Mouse (Mus musculus): ENCODE results near the gene Zfp42. TPM values are rescaled to one million over a fixed set of nuclear protein-coding genes. Genes with fewer than 3 reads are reported as not detected.

The Zfp42 gene
- polyA plus RNA-seq, 1 experiment from 2014 or later, result not detected

DNA sequence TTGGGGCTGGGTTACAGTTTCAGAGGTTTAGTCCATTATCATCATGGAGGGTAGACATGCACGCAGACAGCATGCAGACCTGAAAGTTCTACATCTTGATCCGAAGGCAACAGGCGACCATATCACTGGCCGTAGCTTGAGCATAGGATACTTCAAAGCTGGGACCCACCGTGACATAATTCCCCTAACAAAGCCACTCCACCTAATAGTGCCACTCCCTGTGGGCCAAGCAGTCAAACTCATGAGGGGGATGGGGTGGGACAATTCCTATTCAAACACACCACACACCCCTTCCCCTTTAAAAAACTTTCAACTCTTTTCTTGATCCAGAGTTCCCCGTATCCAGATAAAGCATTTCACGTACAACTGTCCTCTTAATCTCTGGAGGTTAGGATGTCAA is 23.5 kb downstream of the Zfp42 start:
- TF ChIP-seq CTCF (IDR thresholded peaks at IDR 0.05; ENCODE audit: low read depth), result no peak
- no peaks in the 10 kb centered on the region for H3K36me3 ChIP-seq (ENCODE audit: control insufficient read depth, insufficient read depth)
- no peaks in the 10 kb centered on the region for H3K4me1 ChIP-seq (replicated peaks; ENCODE audit: control insufficient read depth, insufficient read depth, low read length)
- ATAC-seq, result no peak
- H3K4me2 ChIP-seq (replicated peaks; ENCODE audit: low read depth), result no peak overlapping the region
- no peaks in the 10 kb centered on the region for H3K27me3 ChIP-seq (replicated peaks; ENCODE audit: control insufficient read depth, insufficient read depth, low read length)
- WGBS, result 93% methylated on average over 7 of the region's 7 CpGs
- no peak overlapping the region for H3K27ac ChIP-seq (ENCODE audit: low read depth, low read length)
- no peak overlapping the region for H3K9ac ChIP-seq (ENCODE audit: low read depth, low read length)
- H3K4me3 ChIP-seq (ENCODE audit: low read depth, low read length), result no peak overlapping the region
- H3K9me3 ChIP-seq (ENCODE audit: control insufficient read depth), result no peaks in the 10 kb centered on the region

DNA sequence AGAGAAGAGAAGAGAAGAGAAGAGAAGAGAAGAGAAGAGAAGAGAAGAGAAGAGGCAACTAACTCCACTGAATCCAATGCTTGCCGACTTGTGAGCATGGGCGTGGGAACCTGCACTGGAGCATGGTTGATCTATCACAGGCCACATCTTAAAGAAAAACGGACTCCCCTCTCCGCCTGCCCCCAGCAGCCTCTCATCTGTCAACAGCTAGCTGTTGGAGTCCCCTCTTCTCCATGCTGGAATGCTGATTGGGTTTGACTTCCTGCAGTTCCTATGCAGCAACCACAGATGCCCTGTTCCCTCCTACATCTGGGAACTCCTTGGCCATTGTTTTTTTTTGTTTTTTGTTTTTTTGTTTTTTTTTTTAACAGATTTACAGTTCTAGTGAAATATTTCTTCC is 28.4 kb downstream of the Zfp42 start:
- H3K9ac ChIP-seq (ENCODE audit: low read depth, low read length), result no peak overlapping the region
- no peak for ATAC-seq
- no peaks in the 10 kb centered on the region for H3K4me1 ChIP-seq (replicated peaks; ENCODE audit: control insufficient read depth, insufficient read depth, low read length)
- H3K36me3 ChIP-seq (ENCODE audit: control insufficient read depth, insufficient read depth), result no peaks in the 10 kb centered on the region
- no peak overlapping the region for H3K27ac ChIP-seq (ENCODE audit: low read depth, low read length)
- WGBS, result 64% methylated on average over 4 of the region's 4 CpGs
- H3K4me3 ChIP-seq (ENCODE audit: low read depth, low read length), result no peak overlapping the region
- H3K4me2 ChIP-seq (replicated peaks; ENCODE audit: low read depth), result no peak overlapping the region
- H3K9me3 ChIP-seq (ENCODE audit: control insufficient read depth), result no peaks in the 10 kb centered on the region
- no peaks in the 10 kb centered on the region for H3K27me3 ChIP-seq (replicated peaks; ENCODE audit: control insufficient read depth, insufficient read depth, low read length)
- TF ChIP-seq CTCF (IDR thresholded peaks at IDR 0.05; ENCODE audit: low read depth), result no peak

DNA sequence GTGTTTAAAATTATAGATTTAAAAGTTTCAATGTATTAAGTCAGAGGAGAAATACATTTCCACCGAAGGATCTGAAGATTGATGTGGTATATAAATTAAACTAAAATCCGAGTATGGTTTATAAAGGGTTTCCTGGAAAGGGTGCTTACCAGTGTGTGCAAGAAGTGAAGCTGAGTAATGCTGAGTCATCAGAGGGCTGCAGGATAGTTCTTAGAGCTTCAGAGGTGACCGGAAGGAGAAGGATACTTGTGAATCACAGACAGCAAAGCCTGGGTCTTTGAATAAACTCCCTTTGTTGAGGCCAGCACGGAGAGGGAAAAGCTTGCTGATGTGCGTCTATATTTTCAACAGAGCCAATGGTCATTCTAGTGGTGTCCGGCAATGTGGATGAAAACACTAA is 45.8 kb downstream of the Zfp42 start:
- ATAC-seq, result no peak
- WGBS, result 85% methylated on average over 6 of the region's 6 CpGs
- Histone ChIP-seq H3K4me1 (replicated peaks; ENCODE audit: control insufficient read depth, insufficient read depth, low read length) (no peaks in the 10 kb centered on the region), H3K4me2 (replicated peaks; ENCODE audit: low read depth) (no peak overlapping the region), H3K27me3 (replicated peaks; ENCODE audit: control insufficient read depth, insufficient read depth, low read length) (no peaks in the 10 kb centered on the region), H3K27ac (ENCODE audit: low read depth, low read length) (no peak overlapping the region), H3K9ac (ENCODE audit: low read depth, low read length) (no peak overlapping the region), H3K36me3 (ENCODE audit: control insufficient read depth, insufficient read depth) (no peaks in the 10 kb centered on the region), H3K9me3 (ENCODE audit: control insufficient read depth) (no peaks in the 10 kb centered on the region), H3K4me3 (ENCODE audit: low read depth, low read length) (no peak overlapping the region)
- TF ChIP-seq CTCF (IDR thresholded peaks at IDR 0.05; ENCODE audit: low read depth), result no peak

DNA sequence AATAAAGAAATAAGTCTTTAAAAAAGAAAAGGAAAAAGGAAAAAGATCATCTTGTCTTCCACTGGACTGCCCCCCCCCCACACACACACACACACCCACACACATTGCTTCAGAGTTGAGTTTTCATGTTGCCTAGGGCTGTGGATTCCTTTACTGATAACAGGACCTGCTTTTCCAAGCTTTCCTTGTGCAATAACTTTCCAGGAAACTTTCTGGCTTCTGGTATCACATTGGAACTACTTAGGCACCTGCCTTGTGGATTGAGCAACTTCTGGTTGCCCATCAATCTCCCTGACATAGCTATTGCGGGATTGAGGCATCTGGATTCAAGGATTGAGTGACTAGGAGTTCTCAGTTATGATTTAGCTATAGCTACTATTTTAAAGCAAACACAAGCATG is 48.9 kb downstream of the Zfp42 start:
- no peak overlapping the region for H3K9ac ChIP-seq (ENCODE audit: low read depth, low read length)
- H3K4me1 ChIP-seq (replicated peaks; ENCODE audit: control insufficient read depth, insufficient read depth, low read length), result no peaks in the 10 kb centered on the region
- no peak for TF ChIP-seq CTCF (IDR thresholded peaks at IDR 0.05; ENCODE audit: low read depth)
- 85% methylated on average over 1 of the region's 1 CpGs for WGBS
- no peak overlapping the region for H3K4me3 ChIP-seq (ENCODE audit: low read depth, low read length)
- H3K27ac ChIP-seq (ENCODE audit: low read depth, low read length), result no peak overlapping the region
- ATAC-seq, result no peak
- H3K4me2 ChIP-seq (replicated peaks; ENCODE audit: low read depth), result no peak overlapping the region
- no peaks in the 10 kb centered on the region for H3K36me3 ChIP-seq (ENCODE audit: control insufficient read depth, insufficient read depth)
- no peaks in the 10 kb centered on the region for H3K27me3 ChIP-seq (replicated peaks; ENCODE audit: control insufficient read depth, insufficient read depth, low read length)
- H3K9me3 ChIP-seq (ENCODE audit: control insufficient read depth), result no peaks in the 10 kb centered on the region

DNA sequence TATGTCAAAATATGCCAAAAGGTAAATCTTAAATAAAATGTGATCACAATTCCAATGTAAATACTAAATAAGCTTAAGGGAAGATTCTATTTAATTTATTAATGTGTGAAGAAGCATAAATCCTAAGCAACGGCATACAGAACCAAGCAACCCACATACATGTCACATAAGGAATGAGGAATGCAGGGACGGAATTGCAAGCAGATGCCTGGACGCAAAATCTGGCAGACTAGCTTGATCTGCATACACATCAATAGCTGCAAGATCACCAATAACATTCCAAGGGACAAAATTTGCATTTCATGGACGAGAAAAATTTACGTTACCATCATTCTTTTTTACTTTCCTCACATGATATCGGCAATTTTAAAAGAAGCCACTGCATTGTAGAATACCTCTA is 51.1 kb downstream of the Zfp42 start:
- Histone ChIP-seq H3K27me3 (replicated peaks; ENCODE audit: control insufficient read depth, insufficient read depth, low read length) (no peaks in the 10 kb centered on the region), H3K4me2 (replicated peaks; ENCODE audit: low read depth) (no peak overlapping the region), H3K9ac (ENCODE audit: low read depth, low read length) (no peak overlapping the region), H3K9me3 (ENCODE audit: control insufficient read depth) (no peaks in the 10 kb centered on the region), H3K4me3 (ENCODE audit: low read depth, low read length) (no peak overlapping the region), H3K4me1 (replicated peaks; ENCODE audit: control insufficient read depth, insufficient read depth, low read length) (no peaks in the 10 kb centered on the region), H3K27ac (ENCODE audit: low read depth, low read length) (no peak overlapping the region), H3K36me3 (ENCODE audit: control insufficient read depth, insufficient read depth) (no peaks in the 10 kb centered on the region)
- no peak for ATAC-seq
- no peak for TF ChIP-seq CTCF (IDR thresholded peaks at IDR 0.05; ENCODE audit: low read depth)
- 83% methylated on average over 6 of the region's 6 CpGs for WGBS

DNA sequence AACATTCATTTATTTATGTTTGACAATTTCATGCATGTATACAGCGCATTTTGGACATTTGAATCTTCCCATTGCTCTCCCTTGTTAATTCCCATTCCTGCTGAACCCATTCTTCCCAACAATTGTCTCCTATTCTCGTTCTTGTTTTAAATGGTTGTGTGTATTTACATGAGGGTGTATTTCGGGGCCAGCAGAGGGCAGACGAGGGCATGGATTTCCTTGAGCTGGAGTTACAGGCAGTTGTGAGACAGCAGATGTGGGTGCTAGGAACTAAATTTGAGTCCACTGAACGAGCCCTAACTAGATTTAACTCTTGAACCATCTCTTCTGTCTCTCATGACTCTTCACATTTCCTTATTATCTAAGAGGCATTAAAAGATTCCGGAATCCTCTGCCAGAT is 55.1 kb downstream of the Zfp42 start:
- ATAC-seq, result no peak
- Histone ChIP-seq H3K27me3 (replicated peaks; ENCODE audit: control insufficient read depth, insufficient read depth, low read length) (no peaks in the 10 kb centered on the region), H3K9me3 (ENCODE audit: control insufficient read depth) (no peaks in the 10 kb centered on the region), H3K36me3 (ENCODE audit: control insufficient read depth, insufficient read depth) (no peaks in the 10 kb centered on the region), H3K4me1 (replicated peaks; ENCODE audit: control insufficient read depth, insufficient read depth, low read length) (no peaks in the 10 kb centered on the region), H3K4me2 (replicated peaks; ENCODE audit: low read depth) (no peak overlapping the region), H3K27ac (ENCODE audit: low read depth, low read length) (no peak overlapping the region), H3K4me3 (ENCODE audit: low read depth, low read length) (no peak overlapping the region), H3K9ac (ENCODE audit: low read depth, low read length) (no peak overlapping the region)
- TF ChIP-seq CTCF (IDR thresholded peaks at IDR 0.05; ENCODE audit: low read depth), result no peak
- 80% methylated on average over 6 of the region's 6 CpGs for WGBS

DNA sequence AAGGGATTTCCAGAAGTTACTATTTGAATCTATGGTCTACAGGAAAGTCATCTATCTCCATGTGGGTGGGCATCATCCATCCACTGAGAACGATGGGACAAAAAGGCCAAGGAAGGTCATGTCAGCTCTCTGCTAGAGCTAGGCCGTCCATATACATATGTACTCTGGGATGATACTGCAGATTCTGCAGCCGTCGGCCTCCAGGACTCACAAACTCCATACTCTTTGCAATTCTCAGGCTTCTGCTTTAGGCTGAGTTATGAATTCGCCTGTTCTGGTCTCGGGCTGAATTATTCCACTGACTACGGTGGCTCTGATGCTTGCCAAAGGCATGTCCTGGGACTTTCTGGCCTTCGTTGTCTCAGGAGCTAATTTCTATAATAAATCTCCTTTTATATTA is 58.1 kb downstream of the Zfp42 start:
- Histone ChIP-seq H3K9ac (ENCODE audit: low read depth, low read length) (no peak overlapping the region), H3K27ac (ENCODE audit: low read depth, low read length) (no peak overlapping the region)

More for the DNA sequence above, 58.1 kb downstream of the Zfp42 start:
- no peak overlapping the region for H3K4me3 ChIP-seq (ENCODE audit: low read depth, low read length)
- no peak for ATAC-seq
- no peaks in the 10 kb centered on the region for H3K36me3 ChIP-seq (ENCODE audit: control insufficient read depth, insufficient read depth)
- no peak for TF ChIP-seq CTCF (IDR thresholded peaks at IDR 0.05; ENCODE audit: low read depth)
- WGBS, result 82% methylated on average over 8 of the region's 8 CpGs
- no peaks in the 10 kb centered on the region for H3K4me1 ChIP-seq (replicated peaks; ENCODE audit: control insufficient read depth, insufficient read depth, low read length)
- no peaks in the 10 kb centered on the region for H3K27me3 ChIP-seq (replicated peaks; ENCODE audit: control insufficient read depth, insufficient read depth, low read length)
- no peaks in the 10 kb centered on the region for H3K9me3 ChIP-seq (ENCODE audit: control insufficient read depth)
- H3K4me2 ChIP-seq (replicated peaks; ENCODE audit: low read depth), result no peak overlapping the region

Other genes with a start within 250 kb of the Zfp42 start
- gene Triml1, start 165.5 kb downstream of the Zfp42 start, polyA plus RNA-seq (2015; fragmentation: Nextera tagmentation; extraction: Ambion mirVana), result not detected in 2 replicates
- gene Triml2, start 126.4 kb downstream of the Zfp42 start, polyA plus RNA-seq (2015; fragmentation: Nextera tagmentation; extraction: Ambion mirVana), result not detected in 2 replicates
- not detected in 2 replicates for gene Adam26b, start 221.1 kb upstream of the Zfp42 start, polyA plus RNA-seq (2015; fragmentation: Nextera tagmentation; extraction: Ambion mirVana)

Measured in intestine, postnatal 0 days (tissue).